Mouse (Mus musculus): ENCODE measurements at regions not wholly inside any gene's neighbourhood (a gene's known extent, or its start where the extent isn't known, plus 50 kb on each side); places are given as distances from the start of the nearest gene placed in this dataset.
A peak's percentile ranks its signal among the peaks of the same experiment; 100 is the strongest.
"Not testable (repeated sequence)": the region's sequence is repeated elsewhere in the genome, so short reads cannot be mapped to it uniquely, and the experiment has no call there.

GRCm38 (mm10) chr11:8763448-8763847 lies 99.1 kb upstream of the Tns3 start:
- H3K27me3 ChIP-seq (ENCODE audit: control insufficient read depth, insufficient read depth, low read length) = no peaks in the 10 kb centered on the region
- no peaks in the 10 kb centered on the region for H3K36me3 ChIP-seq (ENCODE audit: control insufficient read depth, insufficient read depth, low read length)
- no peak overlapping the region for H3K4me3 ChIP-seq (ENCODE audit: low read depth, low read length)
- H3K27ac ChIP-seq (replicated peaks) = no peak overlapping the region
- H3K9ac ChIP-seq (ENCODE audit: low read length) = no peak overlapping the region
- H3K4me2 ChIP-seq (replicated peaks; ENCODE audit: low read depth) = no peak overlapping the region
- H3K4me1 ChIP-seq (replicated peaks; ENCODE audit: control insufficient read depth, insufficient read depth) = no peaks in the 10 kb centered on the region
- 51% methylated on average over 7 of the region's 7 CpGs for WGBS
- TF ChIP-seq CTCF (IDR thresholded peaks at IDR 0.05; ENCODE audit: low read depth) = no peak
- no peak for TF ChIP-seq EP300 (optimal IDR thresholded peaks at IDR 0.05)
- H3K9me3 ChIP-seq (ENCODE audit: control insufficient read depth, low read length) = no peaks in the 10 kb centered on the region
- DNase-seq (ENCODE audit: low spot score) (no peak), ATAC-seq (ENCODE audit: low FRiP score, low TSS enrichment) (no peak)

DNA sequence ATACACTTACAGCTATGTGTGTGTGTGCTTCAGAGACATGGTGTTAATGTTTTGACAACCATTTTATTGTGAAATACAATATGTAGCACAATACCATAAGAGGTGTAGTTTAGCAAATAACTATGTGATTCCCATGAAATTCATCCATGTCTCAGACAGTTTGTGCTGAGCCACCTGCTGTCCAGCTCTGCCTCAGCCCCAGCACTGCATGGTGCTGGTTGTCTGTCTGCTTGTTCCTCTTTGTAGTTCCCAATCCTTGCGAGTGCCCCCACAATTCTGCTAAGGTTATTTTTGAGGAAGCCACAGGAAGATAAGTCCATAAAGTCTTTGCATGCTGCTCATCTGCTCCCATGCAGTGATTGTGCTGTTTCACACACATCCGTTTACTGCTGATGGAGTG lies 97.8 kb upstream of the Tns3 start:
- TF ChIP-seq EP300 (optimal IDR thresholded peaks at IDR 0.05) (no peak), CTCF (IDR thresholded peaks at IDR 0.05; ENCODE audit: low read depth) (no peak)
- WGBS = 78% methylated on average over 2 of the region's 2 CpGs
- no peaks in the 10 kb centered on the region for H3K27me3 ChIP-seq (ENCODE audit: control insufficient read depth, insufficient read depth, low read length)
- no peak overlapping the region for H3K4me3 ChIP-seq (ENCODE audit: low read depth, low read length)
- DNase-seq (ENCODE audit: low spot score) (no peak), ATAC-seq (ENCODE audit: low FRiP score, low TSS enrichment) (no peak)
- no peaks in the 10 kb centered on the region for H3K36me3 ChIP-seq (ENCODE audit: control insufficient read depth, insufficient read depth, low read length)
- H3K9me3 ChIP-seq (ENCODE audit: control insufficient read depth, low read length) = no peaks in the 10 kb centered on the region
- no peak overlapping the region for H3K9ac ChIP-seq (ENCODE audit: low read length)
- no peaks in the 10 kb centered on the region for H3K4me1 ChIP-seq (replicated peaks; ENCODE audit: control insufficient read depth, insufficient read depth)
- no peak overlapping the region for H3K4me2 ChIP-seq (replicated peaks; ENCODE audit: low read depth)
- no peak overlapping the region for H3K27ac ChIP-seq (replicated peaks)

DNA sequence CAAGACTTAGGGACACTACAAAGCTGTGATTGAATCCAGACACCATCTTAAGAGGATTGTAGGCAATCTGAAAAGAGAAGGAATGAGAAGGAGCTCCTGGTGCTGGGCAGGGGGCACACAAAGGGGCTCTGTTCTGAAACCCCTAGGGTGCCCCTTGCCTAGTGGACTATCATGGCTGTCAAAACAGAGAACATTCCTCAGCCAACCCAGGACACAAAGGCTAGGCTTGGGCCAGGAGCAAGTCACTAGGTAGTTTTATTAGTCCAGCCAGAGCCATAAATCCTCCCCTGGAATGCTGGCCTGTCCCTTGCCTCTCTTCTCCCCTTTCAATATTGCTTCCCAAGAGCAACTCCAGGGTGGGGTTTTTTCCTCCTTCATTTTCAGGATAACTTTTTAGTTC lies 97.3 kb upstream of the Tns3 start:
- no peak overlapping the region for H3K4me3 ChIP-seq (ENCODE audit: low read depth, low read length)
- TF ChIP-seq EP300 (optimal IDR thresholded peaks at IDR 0.05) (no peak), CTCF (IDR thresholded peaks at IDR 0.05; ENCODE audit: low read depth) (no peak)
- H3K4me1 ChIP-seq (replicated peaks; ENCODE audit: control insufficient read depth, insufficient read depth) = no peaks in the 10 kb centered on the region
- H3K9me3 ChIP-seq (ENCODE audit: control insufficient read depth, low read length) = no peaks in the 10 kb centered on the region
- DNase-seq (ENCODE audit: low spot score) (no peak), ATAC-seq (ENCODE audit: low FRiP score, low TSS enrichment) (no peak)
- no peak overlapping the region for H3K4me2 ChIP-seq (replicated peaks; ENCODE audit: low read depth)
- no peaks in the 10 kb centered on the region for H3K27me3 ChIP-seq (ENCODE audit: control insufficient read depth, insufficient read depth, low read length)
- no peaks in the 10 kb centered on the region for H3K36me3 ChIP-seq (ENCODE audit: control insufficient read depth, insufficient read depth, low read length)
- H3K9ac ChIP-seq (ENCODE audit: low read length) = no peak overlapping the region
- H3K27ac ChIP-seq (replicated peaks) = 0 out of 2 replicates have a peak overlapping the region, but pooled peaks have one; percentile 18

GRCm38 (mm10) chr11:8759858-8760257 lies 95.5 kb upstream of the Tns3 start:
- DNase-seq (ENCODE audit: low spot score) = no peak
- WGBS = 88% methylated on average over 1 of the region's 1 CpGs
- Histone ChIP-seq H3K9ac (ENCODE audit: low read length) (no peak overlapping the region), H3K27me3 (ENCODE audit: control insufficient read depth, insufficient read depth, low read length) (no peaks in the 10 kb centered on the region), H3K4me2 (replicated peaks; ENCODE audit: low read depth) (no peak overlapping the region), H3K4me1 (replicated peaks; ENCODE audit: control insufficient read depth, insufficient read depth) (no peaks in the 10 kb centered on the region), H3K4me3 (ENCODE audit: low read depth, low read length) (no peak overlapping the region), H3K9me3 (ENCODE audit: control insufficient read depth, low read length) (no peaks in the 10 kb centered on the region), H3K36me3 (ENCODE audit: control insufficient read depth, insufficient read depth, low read length) (no peaks in the 10 kb centered on the region), H3K27ac (replicated peaks) (no peak overlapping the region)
- no peak for ATAC-seq (ENCODE audit: low FRiP score, low TSS enrichment)
- no peak for TF ChIP-seq EP300 (optimal IDR thresholded peaks at IDR 0.05)
- no peak for TF ChIP-seq CTCF (IDR thresholded peaks at IDR 0.05; ENCODE audit: low read depth)

GRCm38 (mm10) chr11:8754508-8754907 lies 90.2 kb upstream of the Tns3 start:
- not testable (repeated sequence) for H3K36me3 ChIP-seq (ENCODE audit: control insufficient read depth, insufficient read depth, low read length); H3K4me1 ChIP-seq (replicated peaks; ENCODE audit: control insufficient read depth, insufficient read depth); H3K4me3 ChIP-seq (ENCODE audit: low read depth, low read length); ATAC-seq (ENCODE audit: low FRiP score, low TSS enrichment); H3K27ac ChIP-seq (replicated peaks); DNase-seq (ENCODE audit: low spot score); H3K27me3 ChIP-seq (ENCODE audit: control insufficient read depth, insufficient read depth, low read length); H3K4me2 ChIP-seq (replicated peaks; ENCODE audit: low read depth); H3K9me3 ChIP-seq (ENCODE audit: control insufficient read depth, low read length); H3K9ac ChIP-seq (ENCODE audit: low read length)
- WGBS = 52% methylated on average over 2 of the region's 2 CpGs

DNA sequence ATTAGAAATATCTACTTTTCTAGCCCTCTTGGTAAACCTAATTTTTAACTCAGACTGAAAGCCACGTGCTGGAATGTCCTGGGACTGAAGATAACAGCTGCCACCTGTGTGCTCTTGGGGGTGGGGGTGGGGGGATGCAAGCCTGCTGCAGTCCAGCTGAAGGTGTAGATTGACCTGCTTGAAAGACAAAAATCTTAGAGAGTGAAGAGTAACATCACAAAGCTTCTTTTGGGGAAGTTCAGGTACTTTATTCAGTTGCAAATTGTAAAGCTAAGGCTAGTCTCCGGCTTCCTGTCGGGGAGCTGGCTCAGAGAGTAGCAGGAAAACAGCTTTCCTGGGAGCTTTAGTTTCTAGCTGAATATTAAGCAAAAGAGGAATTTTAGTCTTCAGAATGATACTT lies 71.4 kb upstream of the Tns3 start:
- WGBS = 63% methylated on average over 3 of the region's 3 CpGs
- not testable (repeated sequence) for DNase-seq (ENCODE audit: low spot score); H3K4me1 ChIP-seq (replicated peaks; ENCODE audit: control insufficient read depth, insufficient read depth); H3K36me3 ChIP-seq (ENCODE audit: control insufficient read depth, insufficient read depth, low read length); H3K4me3 ChIP-seq (ENCODE audit: low read depth, low read length); ATAC-seq (ENCODE audit: low FRiP score, low TSS enrichment); H3K9ac ChIP-seq (ENCODE audit: low read length); H3K4me2 ChIP-seq (replicated peaks; ENCODE audit: low read depth); H3K27me3 ChIP-seq (ENCODE audit: control insufficient read depth, insufficient read depth, low read length); H3K9me3 ChIP-seq (ENCODE audit: control insufficient read depth, low read length); H3K27ac ChIP-seq (replicated peaks)

- Histone ChIP-seq H3K4me2 (replicated peaks; ENCODE audit: low read depth) (no peak overlapping the region), H3K27ac (replicated peaks) (no peak overlapping the region), H3K36me3 (ENCODE audit: control insufficient read depth, insufficient read depth, low read length) (no peaks in the 10 kb centered on the region), H3K4me1 (replicated peaks; ENCODE audit: control insufficient read depth, insufficient read depth) (no peaks in the 10 kb centered on the region), H3K9me3 (ENCODE audit: control insufficient read depth, low read length) (no peaks in the 10 kb centered on the region), H3K27me3 (ENCODE audit: control insufficient read depth, insufficient read depth, low read length) (no peaks in the 10 kb centered on the region), H3K9ac (ENCODE audit: low read length) (no peak overlapping the region), H3K4me3 (ENCODE audit: low read depth, low read length) (no peak overlapping the region)
- ATAC-seq (ENCODE audit: low FRiP score, low TSS enrichment) (no peak), DNase-seq (ENCODE audit: low spot score) (no peak)
- TF ChIP-seq CTCF (IDR thresholded peaks at IDR 0.05; ENCODE audit: low read depth) (no peak), EP300 (optimal IDR thresholded peaks at IDR 0.05) (no peak)
- 90% methylated on average over 5 of the region's 5 CpGs for WGBS
These were observed 62.7 kb upstream of the Tns3 start for GRCm38 (mm10) chr11:8727007-8727406.

All from stomach, postnatal 0 days (tissue).